Mouse (Mus musculus): ENCODE results near the gene Cacna2d2.

DNA sequence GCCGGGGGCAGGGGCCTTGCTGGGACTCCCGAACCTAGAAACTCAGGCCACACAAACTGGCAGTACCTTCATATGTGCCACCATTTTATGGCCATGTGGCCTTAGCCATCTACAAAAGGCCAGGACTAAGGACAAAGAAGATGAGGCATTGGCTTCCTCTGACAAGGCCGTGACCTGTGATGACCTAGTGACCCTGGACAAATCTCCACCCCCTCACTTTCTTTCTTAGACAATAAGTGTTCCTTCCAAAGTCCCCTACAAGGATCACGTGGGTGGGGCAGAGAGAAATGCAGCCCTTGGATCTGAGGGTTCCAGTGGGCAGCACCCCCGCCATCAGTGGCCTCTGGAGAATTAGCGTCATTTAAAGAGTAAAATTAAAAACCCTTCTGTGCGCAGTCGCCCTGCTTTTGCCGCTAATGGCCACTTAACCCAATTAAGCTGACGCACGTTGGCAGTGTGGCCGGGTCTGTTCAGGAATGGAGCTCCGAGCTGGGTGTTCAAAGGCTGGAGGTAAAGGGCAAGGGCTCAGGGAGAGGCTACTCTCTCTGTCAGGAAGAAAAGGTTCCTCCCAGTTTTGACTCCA, 69.9 kb downstream of the Cacna2d2 start:
- TF ChIP-seq GATA1 (IDR thresholded peaks at IDR 0.05; ENCODE audit: low read depth, low read length) (no peak), JUND (IDR thresholded peaks at IDR 0.05; ENCODE audit: low read depth, low read length) (no peak), POLR2A (IDR thresholded peaks at IDR 0.05; ENCODE audit: control insufficient read depth in 1 of 2, insufficient read depth in 1 of 2, low read depth in 1 of 2, low read length in 2 of 2, poor library complexity in 1 of 2) (no peak), EP300 (IDR thresholded peaks at IDR 0.05; ENCODE audit: low read depth in 1 of 2, low read length in 2 of 2) (no peak), MAX (IDR thresholded peaks at IDR 0.05; ENCODE audit: low read length) (no peak), TCF12 (IDR thresholded peaks at IDR 0.05; ENCODE audit: low read depth, low read length) (no peak), CTCF (IDR thresholded peaks at IDR 0.05 in 2 of 3, conservative IDR thresholded peaks at IDR 0.05 in 1 of 3; ENCODE audit: control insufficient read depth in 1 of 3, insufficient read depth in 1 of 3, low read depth in 2 of 3, low read length in 3 of 3, poor library complexity in 1 of 3, severe bottlenecking in 1 of 3) (no peak), ZMIZ1 (IDR thresholded peaks at IDR 0.05; ENCODE audit: low read depth, low read length) (no peak), HCFC1 (IDR thresholded peaks at IDR 0.05; ENCODE audit: low read depth, low read length) (no peak), MAFK (IDR thresholded peaks at IDR 0.05; ENCODE audit: borderline replicate concordance, low read depth, low read length) (no peak)
